Mouse (Mus musculus): ENCODE measurements around the gene Dhfr. TPM values are rescaled to one million over a fixed set of nuclear protein-coding genes. Genes with fewer than 3 reads are reported as not detected.

Dhfr gene
- total and polyA plus RNA-seq, 3 experiments = 13.6 to 47.0 (median 23.8) TPM

DNA sequence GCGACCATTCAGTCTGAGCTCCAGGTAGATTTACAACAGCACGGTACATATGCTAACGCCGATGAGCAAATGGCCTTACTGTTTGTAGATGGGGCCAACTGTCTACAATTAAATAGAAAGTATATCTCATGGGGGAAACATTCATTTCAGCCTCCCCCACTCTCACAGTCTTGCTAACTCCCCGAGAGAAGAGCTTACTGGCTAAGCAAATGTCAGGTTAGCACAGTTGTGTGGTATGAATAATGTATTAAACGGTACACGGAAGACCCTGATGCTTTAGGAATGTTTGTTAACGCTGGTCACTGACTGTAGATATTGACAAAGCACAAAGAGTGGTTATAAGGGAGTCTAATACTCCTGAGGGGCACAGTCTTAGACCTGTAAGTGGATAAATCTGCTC lies 10.5 kb upstream of the Dhfr start:
- Histone ChIP-seq H3K4me1 (ENCODE audit: control insufficient read depth in 1 of 2, insufficient read depth in 2 of 2) (no peaks in the 10 kb centered on the region), H3K4me2 (ENCODE audit: insufficient read depth, low read depth, poor library complexity, severe bottlenecking) (no peak overlapping the region), H3K79me2 (replicated peaks; ENCODE audit: control insufficient read depth, extremely low read depth, insufficient read depth, poor library complexity, severe bottlenecking) (no peaks in the 10 kb centered on the region), H3K9me3 (replicated peaks; ENCODE audit: low read length) (no peaks in the 10 kb centered on the region), H3K27me3 (replicated peaks) (no peaks in the 10 kb centered on the region), H3K4me3 (replicated peaks in 1 of 3; ENCODE audit: low read depth in 2 of 3, low read length in 2 of 3, poor library complexity in 1 of 3) (no peak overlapping the region), H3K9ac (ENCODE audit: insufficient read depth, low read depth) (no peak overlapping the region), H3K36me3 (replicated peaks in 1 of 2; ENCODE audit: control insufficient read depth in 1 of 2, insufficient read depth in 1 of 2, low read length in 1 of 2) (peaks cover 31 to 82% of the 10 kb centered on the region in 2 experiments), H3K27ac (ENCODE audit: insufficient read depth, low read depth) (no peak overlapping the region)
- in situ Hi-C loops (cut with MboI; ENCODE audit: low pct_ligation_motif_present, low pct_unique_long_range_greater_than_20kb, low sequenced_read_pairs) (loop anchor here (25.0 kb wide), 1 partner anchor 432 kb away; no protein-coding TSS in a partner anchor), dilution Hi-C loops (cut with MboI; ENCODE audit: extremely low pct_ligation_motif_present, extremely low pct_unique_long_range_greater_than_20kb, low sequenced_read_pairs) (no loop called here)
- no peak for DNase-seq (ENCODE audit: extremely low read depth)
- TF ChIP-seq PAX5 (IDR thresholded peaks at IDR 0.05; ENCODE audit: low read length) = no peak
- no peak for TF ChIP-seq CTCF (conservative IDR thresholded peaks at IDR 0.05 in 1 of 2, IDR thresholded peaks at IDR 0.05 in 1 of 2; ENCODE audit: low read depth in 2 of 2, low read length in 2 of 2)
- no peak for TF ChIP-seq IRF4 (IDR thresholded peaks at IDR 0.05; ENCODE audit: low read depth, low read length)
- no peak for TF ChIP-seq TBP (conservative IDR thresholded peaks at IDR 0.05; ENCODE audit: low read depth, low read length)
- TF ChIP-seq POLR2AphosphoS2 (IDR thresholded peaks at IDR 0.05; ENCODE audit: low read depth, low read length) = no peak
- no peak for TF ChIP-seq ZC3H11A (IDR thresholded peaks at IDR 0.05; ENCODE audit: low read depth, low read length)
- TF ChIP-seq MEF2A (IDR thresholded peaks at IDR 0.05; ENCODE audit: borderline replicate concordance, low read depth, low read length) = no peak
- TF ChIP-seq USF2 (conservative IDR thresholded peaks at IDR 0.05; ENCODE audit: low read depth, low read length) = no peak
- TF ChIP-seq NRF1 (IDR thresholded peaks at IDR 0.05; ENCODE audit: low read depth, low read length) = no peak
- TF ChIP-seq USF1 (IDR thresholded peaks at IDR 0.05; ENCODE audit: low read depth, low read length) = no peak
- TF ChIP-seq ZKSCAN1 (IDR thresholded peaks at IDR 0.05; ENCODE audit: borderline replicate concordance, low read depth, low read length) = no peak
- TF ChIP-seq JUND (conservative IDR thresholded peaks at IDR 0.05; ENCODE audit: low read depth, low read length) = no peak
- TF ChIP-seq MXI1 (IDR thresholded peaks at IDR 0.05; ENCODE audit: low read depth, low read length) = no peak

DNA sequence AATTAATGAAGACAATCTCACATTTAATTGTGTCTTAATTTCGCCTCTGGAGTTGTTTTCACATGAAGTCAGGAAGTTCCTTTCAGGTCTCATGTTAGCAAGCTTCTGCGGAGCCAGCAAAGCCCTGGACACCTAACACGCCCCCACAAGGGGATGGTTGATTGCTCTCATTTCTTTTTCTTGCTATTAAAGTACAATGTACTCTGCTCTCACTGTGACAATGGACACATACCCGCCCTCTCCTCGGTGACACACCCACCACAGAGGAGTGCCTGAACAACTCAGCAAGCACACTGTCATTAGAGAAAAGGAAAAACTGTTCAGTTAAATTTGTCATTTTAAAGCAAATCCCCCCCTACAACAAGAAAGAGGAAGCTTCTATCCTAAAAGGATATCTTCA lies 8.2 kb upstream of the Dhfr start:
- H3K36me3 ChIP-seq (replicated peaks in 1 of 2; ENCODE audit: control insufficient read depth in 1 of 2, insufficient read depth in 1 of 2, low read length in 1 of 2) = peaks cover 30 to 82% of the 10 kb centered on the region in 2 experiments
- in situ Hi-C loops (cut with MboI; ENCODE audit: low pct_ligation_motif_present, low pct_unique_long_range_greater_than_20kb, low sequenced_read_pairs) = loop anchor here (25.0 kb wide), 1 partner anchor 434 kb away; no protein-coding TSS in a partner anchor
- H3K9ac ChIP-seq (ENCODE audit: insufficient read depth, low read depth) = no peak overlapping the region
- no peaks in the 10 kb centered on the region for H3K9me3 ChIP-seq (replicated peaks; ENCODE audit: low read length)
- no peak overlapping the region for H3K4me3 ChIP-seq (replicated peaks in 1 of 3; ENCODE audit: low read depth in 2 of 3, low read length in 2 of 3, poor library complexity in 1 of 3)
- no peak overlapping the region for H3K27ac ChIP-seq (ENCODE audit: insufficient read depth, low read depth)
- H3K4me1 ChIP-seq (ENCODE audit: control insufficient read depth in 1 of 2, insufficient read depth in 2 of 2) = peaks cover 5 to 15% of the 10 kb centered on the region in 2 experiments; a peak in 2 of 4 replicates
- dilution Hi-C loops (cut with MboI; ENCODE audit: extremely low pct_ligation_motif_present, extremely low pct_unique_long_range_greater_than_20kb, low sequenced_read_pairs) = no loop called here
- TF ChIP-seq JUN (IDR thresholded peaks at IDR 0.05; ENCODE audit: insufficient read depth, low read depth, low read length) = no peak
- peaks cover 4% of the 10 kb centered on the region; the same call in 1 of the 2 replicates for H3K79me2 ChIP-seq (replicated peaks; ENCODE audit: control insufficient read depth, extremely low read depth, insufficient read depth, poor library complexity, severe bottlenecking)
- H3K4me2 ChIP-seq (ENCODE audit: insufficient read depth, low read depth, poor library complexity, severe bottlenecking) = no peak overlapping the region
- no peaks in the 10 kb centered on the region for H3K27me3 ChIP-seq (replicated peaks)
- no peak for DNase-seq (ENCODE audit: extremely low read depth)

DNA sequence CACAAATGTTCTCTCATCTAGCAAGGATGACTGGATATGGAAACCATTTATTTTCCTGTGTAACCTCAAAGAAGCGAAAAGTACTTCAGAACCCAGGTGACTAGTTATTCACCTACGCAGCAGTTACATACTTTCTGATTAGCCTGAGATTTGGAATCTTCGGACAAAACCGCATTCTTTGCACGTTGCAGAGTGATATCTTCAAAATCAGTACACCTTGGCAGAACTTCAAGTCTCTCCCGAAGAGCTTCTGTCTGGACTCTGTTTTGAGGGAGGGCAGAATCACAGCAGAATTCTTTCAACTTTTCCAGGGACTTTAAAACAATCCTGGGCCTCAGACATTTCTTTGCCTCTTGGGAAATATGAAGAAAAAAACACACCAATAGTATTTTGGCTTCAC lies 3.4 kb upstream of the Dhfr start:
- no peaks in the 10 kb centered on the region for H3K9me3 ChIP-seq (replicated peaks; ENCODE audit: low read length)
- in situ Hi-C loops (cut with MboI; ENCODE audit: low pct_ligation_motif_present, low pct_unique_long_range_greater_than_20kb, low sequenced_read_pairs) = loop anchor here (10.0 to 25.0 kb wide), 2 partner anchors 134 to 386 kb away; partner anchors contain the start of gene Fam151b
- peaks cover 13 to 45% of the 10 kb centered on the region in 2 experiments for H3K36me3 ChIP-seq (replicated peaks in 1 of 2; ENCODE audit: control insufficient read depth in 1 of 2, insufficient read depth in 1 of 2, low read length in 1 of 2)
- peaks cover 5% of the 10 kb centered on the region for H3K79me2 ChIP-seq (replicated peaks; ENCODE audit: control insufficient read depth, extremely low read depth, insufficient read depth, poor library complexity, severe bottlenecking)
- no peaks in the 10 kb centered on the region for H3K27me3 ChIP-seq (replicated peaks)
- no peak for DNase-seq (ENCODE audit: extremely low read depth)
- TF ChIP-seq RCOR1 (conservative IDR thresholded peaks at IDR 0.05; ENCODE audit: low read depth, low read length) = 0 out of 2 replicates have a peak, but pooled peaks have one; percentile 22
- TF ChIP-seq TCF12 (IDR thresholded peaks at IDR 0.05; ENCODE audit: low read depth, low read length) = no peak
- H3K4me1 ChIP-seq (ENCODE audit: control insufficient read depth in 1 of 2, insufficient read depth in 2 of 2) = peaks cover 12 to 35% of the 10 kb centered on the region in 2 experiments
- dilution Hi-C loops (cut with MboI; ENCODE audit: extremely low pct_ligation_motif_present, extremely low pct_unique_long_range_greater_than_20kb, low sequenced_read_pairs) = no loop called here
- no peak overlapping the region for H3K4me3 ChIP-seq (replicated peaks in 1 of 3; ENCODE audit: low read depth in 2 of 3, low read length in 2 of 3, poor library complexity in 1 of 3)
- H3K27ac ChIP-seq (ENCODE audit: insufficient read depth, low read depth) = no peak overlapping the region
- no peak overlapping the region for H3K4me2 ChIP-seq (ENCODE audit: insufficient read depth, low read depth, poor library complexity, severe bottlenecking)
- H3K9ac ChIP-seq (ENCODE audit: insufficient read depth, low read depth) = no peak overlapping the region

All from CH12.LX (cell line).